Mouse (Mus musculus) lung, adult 2 months (tissue): Measurements from ENCODE around the gene Aldh1a3.

Source experiments
- CTCF ChIP-seq: fragments of 200-500 bp; IDR thresholded peaks from 2 replicates; pipeline ENCODE4 v1.5.1; 2011; ENCODE audit warnings: mild to moderate bottlenecking, low read length, control low read depth; ENCODE audit not compliant: insufficient read depth
- POLR2A ChIP-seq: fragments of 200-500 bp; IDR thresholded peaks from 2 replicates; pipeline ENCODE4 v1.6.1; 2011; ENCODE audit warnings: low read depth, mild to moderate bottlenecking, control low read depth, low read length, borderline replicate concordance; ENCODE audit errors: extremely low read depth

- TF ChIP-seq CTCF = no peak
- TF ChIP-seq POLR2A = no peak
Measured at GRCm38 (mm10) chr7:66373391-66373790, 53.9 kb downstream of the Aldh1a3 start.
